Mouse (Mus musculus) bone marrow macrophage, adult 2 months (primary cell): ENCODE results near the gene Tcp10a. TPM values are rescaled to one million over a fixed set of nuclear protein-coding genes. Genes with fewer than 3 reads are reported as not detected.
"Not testable (repeated sequence)": the region's sequence is repeated elsewhere in the genome, so short reads cannot be mapped to it uniquely, and the experiment has no call there.

Source experiments
- H3K27ac ChIP-seq: 2 replicates; pipeline ENCODE4 v1.5.1; 2012; ENCODE audit warnings: low read depth, low read length; ENCODE audit not compliant: insufficient read depth
- H3K4me1 ChIP-seq: 2 replicates; pipeline ENCODE4 v1.6.1; 2012; ENCODE audit warnings: low read length; ENCODE audit not compliant: control insufficient read depth, insufficient read depth
- H3K4me3 ChIP-seq: 2 replicates; pipeline ENCODE4 v1.5.1; 2012; ENCODE audit warnings: mild to moderate bottlenecking, low read length, moderate library complexity; ENCODE audit not compliant: insufficient read depth
- CTCF ChIP-seq: IDR thresholded peaks from 2 replicates; pipeline ENCODE4 v1.5.1; 2012; ENCODE audit warnings: low read depth, mild to moderate bottlenecking, low read length, moderate library complexity
- POLR2A ChIP-seq: IDR thresholded peaks from 2 replicates; pipeline ENCODE4 v1.6.1; 2012; ENCODE audit warnings: mild to moderate bottlenecking, low read depth, low read length, borderline replicate concordance
- polyA plus RNA-seq: library from polyadenylated mRNA; stranded (reverse); fragments of >200 nt; gene quantifications from 2 replicates; pipeline ENCODE4 v1.2.4, GENCODE M21; 2012; ENCODE audit not compliant: missing spikeins, insufficient read depth, insufficient read length

The Tcp10a gene
- polyA plus RNA-seq: not detected in 2 replicates

- H3K4me3 ChIP-seq, H3K27ac ChIP-seq: not testable (repeated sequence)
- H3K4me1 ChIP-seq: peaks cover 10% of the 10 kb centered on the region; the same call in 1 of the 2 replicates
Measured at GRCm38 (mm10) chr17:7324346-7324745, at the start of gene Tcp10a. Gene Tcp10a, plus strand, starts transcription at chr17:7324646.

GRCm38 (mm10) chr17:7278702-7279242 is 45.7 kb upstream of the Tcp10a start:
- H3K27ac ChIP-seq: no peak overlapping the region
- no peak overlapping the region for H3K4me3 ChIP-seq
- no peak for TF ChIP-seq CTCF
- TF ChIP-seq POLR2A: no peak
- H3K4me1 ChIP-seq: no peaks in the 10 kb centered on the region

GRCm38 (mm10) chr17:7279251-7279650 is 45.2 kb upstream of the Tcp10a start:
- TF ChIP-seq CTCF (no peak), POLR2A (no peak)
- Histone ChIP-seq H3K4me1 (no peaks in the 10 kb centered on the region), H3K4me3 (no peak overlapping the region), H3K27ac (no peak overlapping the region)

GRCm38 (mm10) chr17:7284297-7284910 is 40.0 kb upstream of the Tcp10a start:
- no peak overlapping the region for H3K27ac ChIP-seq
- no peak overlapping the region for H3K4me3 ChIP-seq
- no peak for TF ChIP-seq POLR2A
- TF ChIP-seq CTCF: no peak
- H3K4me1 ChIP-seq: no peaks in the 10 kb centered on the region

- no peak overlapping the region for H3K4me3 ChIP-seq
- H3K4me1 ChIP-seq: no peaks in the 10 kb centered on the region
- TF ChIP-seq CTCF (no peak), POLR2A (no peak)
- no peak overlapping the region for H3K27ac ChIP-seq
Measured at GRCm38 (mm10) chr17:7285292-7285691, 39.2 kb upstream of the Tcp10a start.

- Histone ChIP-seq H3K4me1 (no peaks in the 10 kb centered on the region), H3K27ac (no peak overlapping the region), H3K4me3 (no peak overlapping the region)
- TF ChIP-seq POLR2A: no peak
- no peak for TF ChIP-seq CTCF
Measured at GRCm38 (mm10) chr17:7286422-7287050, 37.9 kb upstream of the Tcp10a start.

- TF ChIP-seq POLR2A (no peak), CTCF (no peak)
- H3K4me3 ChIP-seq: no peak overlapping the region
- no peak overlapping the region for H3K27ac ChIP-seq
- peaks cover 6% of the 10 kb centered on the region for H3K4me1 ChIP-seq
Measured at GRCm38 (mm10) chr17:7292012-7292684, 32.3 kb upstream of the Tcp10a start.

GRCm38 (mm10) chr17:7306278-7307196 is 17.9 kb upstream of the Tcp10a start:
- not testable (repeated sequence) for H3K27ac ChIP-seq, H3K4me1 ChIP-seq, H3K4me3 ChIP-seq

GRCm38 (mm10) chr17:7315693-7316382 is 8.6 kb upstream of the Tcp10a start:
- Histone ChIP-seq H3K4me1 (peaks cover 16% of the 10 kb centered on the region), H3K27ac (peak overlapping the region; percentile 21; the same call in 1 of the 2 replicates)
- not testable (repeated sequence) for H3K4me3 ChIP-seq

GRCm38 (mm10) chr17:7319789-7320188 is 4.7 kb upstream of the Tcp10a start:
- not testable (repeated sequence) for H3K4me3 ChIP-seq, H3K27ac ChIP-seq
- H3K4me1 ChIP-seq: peaks cover 16% of the 10 kb centered on the region

- not testable (repeated sequence) for H3K4me3 ChIP-seq, H3K27ac ChIP-seq, H3K4me1 ChIP-seq
Measured at GRCm38 (mm10) chr17:7326415-7326814, 2.0 kb downstream of the Tcp10a start.

GRCm38 (mm10) chr17:7332745-7333144 is 8.3 kb downstream of the Tcp10a start:
- H3K27ac ChIP-seq, H3K4me1 ChIP-seq, H3K4me3 ChIP-seq: not testable (repeated sequence)

GRCm38 (mm10) chr17:7337381-7337780 is 12.9 kb downstream of the Tcp10a start:
- not testable (repeated sequence) for H3K4me3 ChIP-seq, H3K4me1 ChIP-seq, H3K27ac ChIP-seq
